Comparison of ENCODE assay signal across 19 mouse cellular contexts in the genomic region with DNA sequence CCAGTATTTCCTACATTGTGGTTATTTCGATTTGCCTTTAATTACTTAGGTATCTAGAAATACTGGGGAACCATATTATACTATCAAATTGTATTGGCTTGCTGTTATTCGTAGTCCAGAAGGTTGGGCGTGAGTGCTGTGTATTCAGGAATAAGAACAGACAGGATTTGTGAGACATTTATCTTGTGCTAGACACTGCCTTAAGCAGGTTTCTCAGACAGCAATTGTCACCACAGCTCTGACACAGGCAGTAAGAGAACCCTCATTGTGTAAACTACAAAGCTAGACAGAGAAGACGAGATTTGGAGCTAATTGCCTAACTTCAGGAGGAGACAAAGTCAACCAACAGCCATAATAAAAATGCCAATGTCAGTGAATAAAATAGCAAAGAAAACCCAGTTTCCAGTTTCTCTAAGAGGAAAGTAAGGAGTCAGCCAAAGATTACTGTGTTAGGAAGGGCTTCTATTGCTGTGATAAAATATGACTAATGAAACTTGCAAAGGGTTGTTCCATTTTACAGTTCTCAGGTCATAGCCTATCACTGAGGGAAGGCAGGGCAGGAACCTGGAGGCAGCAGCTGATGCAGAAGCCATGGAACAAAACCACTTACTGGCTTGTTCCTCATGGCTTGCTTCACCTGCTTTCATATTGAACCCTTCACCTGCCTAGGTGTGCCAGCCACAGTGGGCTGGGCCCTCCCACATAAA.
A peak's percentile ranks its signal among the peaks of the same experiment; 100 is the strongest.
DNase-seq lines count a peak whose midpoint lies in the region; ATAC-seq and TF ChIP-seq lines count a peak whose summit lies in the region.
"Had no signal": no experiment of that assay in that cellular context is flagged by ENCODE, and none has a peak within 500 bp of the region (broad histone marks: within the 10 kb centered on the region; RNA-seq: fewer than 3 reads in every experiment).

No protein-coding gene starts in this region.

- no peak for TF ChIP-seq CTCF in brain, embryonic 14.5 days (IDR thresholded peaks at IDR 0.05; ENCODE audit: borderline replicate concordance, extremely low read depth, insufficient read depth, insufficient read length)
- no peak for TF ChIP-seq CTCF in forebrain, postnatal 0 days (IDR thresholded peaks at IDR 0.05; ENCODE audit: low read depth)
- no peak for TF ChIP-seq CTCF in intestine, postnatal 0 days (IDR thresholded peaks at IDR 0.05; ENCODE audit: low read depth)

- no peak for TF ChIP-seq POLR2A in brain, embryonic 14.5 days (IDR thresholded peaks at IDR 0.05; ENCODE audit: borderline replicate concordance, extremely low read depth, insufficient read depth, insufficient read length, poor library complexity, severe bottlenecking)

- H3K4me1 ChIP-seq in forebrain, embryonic 10.5 days = peaks cover 20% of the 10 kb centered on the region
- peaks cover 6% of the 10 kb centered on the region; the same call in 1 of the 2 replicates for H3K4me1 ChIP-seq in forebrain, postnatal 0 days (ENCODE audit: insufficient read depth)
- H3K4me1 ChIP-seq in intestine, postnatal 0 days (replicated peaks; ENCODE audit: control insufficient read depth, insufficient read depth, low read length) = no peaks in the 10 kb centered on the region
- H3K4me1 ChIP-seq: lung, embryonic 15.5 days had no signal

- no peak overlapping the region for H3K9ac ChIP-seq in forebrain, postnatal 0 days
- no peak overlapping the region for H3K9ac ChIP-seq in intestine, postnatal 0 days (ENCODE audit: low read depth, low read length)
- H3K9ac ChIP-seq: liver, embryonic 14.5 days; lung, embryonic 15.5 days; neural tube, embryonic 12.5 days had no signal

- 64% methylated on average over 4 of the region's 4 CpGs for WGBS in forebrain, embryonic 10.5 days
- 34% methylated on average over 4 of the region's 4 CpGs for WGBS in forebrain, postnatal 0 days
- WGBS in intestine, postnatal 0 days = 58% methylated on average over 4 of the region's 4 CpGs

- H3K27ac ChIP-seq in forebrain, embryonic 10.5 days = peak overlapping the region; percentile 81
- peak overlapping the region; percentile 24; the same call in 1 of the 2 replicates for H3K27ac ChIP-seq in forebrain, postnatal 0 days (ENCODE audit: low read depth, low read length)
- no peak overlapping the region for H3K27ac ChIP-seq in intestine, postnatal 0 days (ENCODE audit: low read depth, low read length)
- H3K27ac ChIP-seq: liver, embryonic 14.5 days; lung, embryonic 15.5 days; macrophage; neural tube, embryonic 12.5 days had no signal

- no peaks in the 10 kb centered on the region for H3K27me3 ChIP-seq in forebrain, embryonic 10.5 days (ENCODE audit: poor library complexity, severe bottlenecking)
- no peaks in the 10 kb centered on the region for H3K27me3 ChIP-seq in forebrain, postnatal 0 days (ENCODE audit: insufficient read depth, low read length)
- no peaks in the 10 kb centered on the region for H3K27me3 ChIP-seq in intestine, postnatal 0 days (replicated peaks; ENCODE audit: control insufficient read depth, insufficient read depth, low read length)
- H3K27me3 ChIP-seq: lung, embryonic 15.5 days; neural tube, embryonic 12.5 days had no signal

- H3K36me3 ChIP-seq in forebrain, embryonic 10.5 days (replicated peaks) = no peaks in the 10 kb centered on the region
- H3K36me3 ChIP-seq in forebrain, postnatal 0 days (ENCODE audit: insufficient read depth) = no peaks in the 10 kb centered on the region
- no peaks in the 10 kb centered on the region for H3K36me3 ChIP-seq in intestine, postnatal 0 days (ENCODE audit: control insufficient read depth, insufficient read depth)
- H3K36me3 ChIP-seq: lung, embryonic 15.5 days; neural tube, embryonic 12.5 days had no signal

- no peak overlapping the region; the same call in 1 of the 2 replicates for H3K4me3 ChIP-seq in forebrain, embryonic 10.5 days
- H3K4me3 ChIP-seq in forebrain, postnatal 0 days (ENCODE audit: low read depth, low read length) = no peak overlapping the region
- no peak overlapping the region for H3K4me3 ChIP-seq in intestine, postnatal 0 days (ENCODE audit: low read depth, low read length)
- H3K4me3 ChIP-seq: lung, embryonic 15.5 days; neural tube, embryonic 12.5 days had no signal

- H3K9me3 ChIP-seq in forebrain, embryonic 10.5 days = no peaks in the 10 kb centered on the region
- no peaks in the 10 kb centered on the region for H3K9me3 ChIP-seq in forebrain, postnatal 0 days (ENCODE audit: low read length)
- H3K9me3 ChIP-seq in intestine, postnatal 0 days (ENCODE audit: control insufficient read depth) = no peaks in the 10 kb centered on the region
- H3K9me3 ChIP-seq: lung, embryonic 15.5 days; neural tube, embryonic 12.5 days had no signal

- ATAC-seq in forebrain, postnatal 0 days = peak; percentile 70
- 0 out of 2 replicates have a peak, but pooled peaks have one; percentile 16 for ATAC-seq in intestine, postnatal 0 days
- no peak for ATAC-seq in activated CD4-positive, CD25-positive, alpha-beta regulatory T cell, adult 4 months

- no peak overlapping the region for H3K4me2 ChIP-seq in forebrain, postnatal 0 days (ENCODE audit: low read depth)
- no peak overlapping the region for H3K4me2 ChIP-seq in intestine, postnatal 0 days (replicated peaks; ENCODE audit: low read depth)
- H3K4me2 ChIP-seq: lung, embryonic 15.5 days had no signal

- DNase-seq in brain, embryonic 14.5 days (ENCODE audit: low read depth) = peak; percentile 85
- no peak for DNase-seq in forebrain, embryonic 10.5 days (ENCODE audit: extremely low spot score, low spot score)
- peak; percentile 26 for DNase-seq in forebrain, postnatal 0 days
- no peak for DNase-seq in cerebellum, adult 11-12 months
- DNase-seq in lung, postnatal 4 days = no peak
- DNase-seq in layer of hippocampus, adult 8-10 months (ENCODE audit: low spot score in 2 of 2) = no peak
- DNase-seq: adrenal gland, adult 8-10 months; cerebellum, adult 11 months; cerebellum, postnatal 25 days; kidney, postnatal 4 days; right cerebral cortex, postnatal 14 days; spleen, adult 18-20 months; thymus, postnatal 36 days had no signal

Comparison
In these comparisons a context has a peak if more than half of its experiments do, and no peak if none do; other contexts are left out.
1. DNase-seq: peak in brain, embryonic 14.5 days (single experiment) and forebrain, postnatal 0 days (single experiment); none in forebrain, embryonic 10.5 days (single experiment), cerebellum, adult 11-12 months (single experiment), lung, postnatal 4 days (0 of 2) and layer of hippocampus, adult 8-10 months (0 of 2).